Mouse (Mus musculus): ENCODE measurements around the gene Wdfy2.
"Not testable (repeated sequence)": the region's sequence is repeated elsewhere in the genome, so short reads cannot be mapped to it uniquely, and the experiment has no call there.

Gene Wdfy2

DNA sequence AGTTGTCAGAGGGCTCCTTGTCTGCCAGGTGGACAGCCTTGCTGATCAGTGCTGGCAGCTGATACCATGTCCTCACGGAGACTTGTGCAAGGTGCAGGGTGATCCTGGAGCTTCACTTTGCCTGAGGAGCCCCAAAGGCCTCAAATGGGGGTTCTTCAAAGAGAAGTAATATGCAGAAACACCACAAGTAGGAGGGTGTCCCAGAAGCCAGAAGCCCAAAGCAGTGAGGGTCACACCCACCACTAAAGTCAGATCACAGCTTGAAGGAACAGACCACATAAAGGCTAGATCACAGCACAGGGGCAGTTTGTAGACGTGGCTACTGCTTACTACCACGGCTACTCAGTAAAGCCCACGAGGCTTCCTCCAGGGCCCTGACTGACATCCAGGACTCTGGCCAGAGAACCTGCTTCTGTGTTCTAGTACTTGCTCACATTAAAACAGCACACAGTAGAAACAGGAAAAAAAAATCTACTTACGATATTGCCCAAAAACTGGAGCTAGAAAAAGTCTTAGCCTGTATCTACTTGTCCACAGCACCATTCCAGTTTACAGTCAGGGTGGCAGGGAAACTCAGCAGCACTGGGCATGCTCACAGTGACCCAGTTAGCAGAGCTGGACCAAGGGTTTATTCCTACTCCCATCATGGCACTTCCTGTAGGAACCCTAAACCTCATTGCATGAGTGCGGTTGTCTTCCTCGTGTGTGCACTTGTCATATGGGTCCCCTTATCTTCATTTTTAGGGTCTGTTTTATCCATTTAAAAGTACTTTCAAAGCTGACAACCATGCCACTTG, 41.4 kb downstream of the Wdfy2 start:
- no peak for DNase-seq (ENCODE audit: low read depth, low spot score)

DNA sequence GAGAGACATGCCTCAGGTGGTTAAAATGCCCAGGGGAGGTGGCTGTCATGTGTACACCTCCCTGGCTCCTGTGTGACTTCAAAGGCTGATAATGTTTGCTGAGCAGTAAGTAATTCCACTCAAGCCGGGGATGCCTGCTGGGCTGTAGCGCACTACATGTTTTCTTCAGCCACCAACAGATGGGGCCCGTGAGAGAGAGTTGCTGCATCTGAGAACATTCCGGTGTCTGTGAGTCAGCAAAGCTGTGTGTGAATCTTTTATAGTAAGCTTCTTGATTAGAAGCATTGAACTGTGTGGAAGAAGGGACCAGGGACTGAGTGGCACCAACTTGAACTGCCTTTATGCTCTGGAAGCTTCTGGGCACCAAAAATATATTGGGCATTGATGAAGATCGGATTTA, 42.0 kb downstream of the Wdfy2 start:
- DNase-seq (ENCODE audit: low read depth, low spot score), result peak; percentile 73

DNA sequence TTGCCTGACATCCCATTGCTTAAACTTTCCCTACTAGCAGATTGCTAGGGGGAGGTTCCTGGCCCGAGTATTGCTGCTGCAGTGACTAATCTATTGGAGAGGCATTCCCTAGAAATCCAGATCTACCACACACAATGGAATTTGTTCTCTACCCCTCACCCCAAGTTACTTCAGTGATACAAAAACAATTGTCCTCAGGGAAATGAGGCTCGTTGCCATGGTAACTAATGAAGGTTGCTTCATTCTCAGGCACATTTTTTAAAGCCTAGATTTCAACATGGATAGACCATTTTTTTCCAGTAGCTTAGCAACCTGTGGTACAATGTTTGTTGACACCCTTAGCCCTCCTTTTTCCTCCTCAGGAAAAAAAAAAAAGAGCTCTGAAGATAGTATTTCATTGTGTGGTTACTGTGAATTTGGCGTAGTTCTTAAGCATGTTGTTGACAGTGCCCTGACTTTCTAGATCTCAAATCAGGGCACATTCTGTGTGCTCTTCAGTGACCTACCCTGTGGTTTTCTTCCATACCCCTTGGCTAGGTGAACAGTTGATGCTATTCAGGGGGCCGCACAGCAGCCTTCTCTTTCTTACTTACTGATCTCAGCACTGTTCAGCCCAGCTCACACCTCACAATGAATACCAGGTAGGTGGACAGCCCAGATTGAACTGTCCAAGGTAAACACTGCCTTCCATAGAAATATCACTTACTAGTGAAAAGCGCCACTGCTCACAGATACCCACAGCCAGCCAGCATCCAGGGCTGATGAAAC, 42.8 kb downstream of the Wdfy2 start:
- DNase-seq (ENCODE audit: low read depth, low spot score), result no peak

DNA sequence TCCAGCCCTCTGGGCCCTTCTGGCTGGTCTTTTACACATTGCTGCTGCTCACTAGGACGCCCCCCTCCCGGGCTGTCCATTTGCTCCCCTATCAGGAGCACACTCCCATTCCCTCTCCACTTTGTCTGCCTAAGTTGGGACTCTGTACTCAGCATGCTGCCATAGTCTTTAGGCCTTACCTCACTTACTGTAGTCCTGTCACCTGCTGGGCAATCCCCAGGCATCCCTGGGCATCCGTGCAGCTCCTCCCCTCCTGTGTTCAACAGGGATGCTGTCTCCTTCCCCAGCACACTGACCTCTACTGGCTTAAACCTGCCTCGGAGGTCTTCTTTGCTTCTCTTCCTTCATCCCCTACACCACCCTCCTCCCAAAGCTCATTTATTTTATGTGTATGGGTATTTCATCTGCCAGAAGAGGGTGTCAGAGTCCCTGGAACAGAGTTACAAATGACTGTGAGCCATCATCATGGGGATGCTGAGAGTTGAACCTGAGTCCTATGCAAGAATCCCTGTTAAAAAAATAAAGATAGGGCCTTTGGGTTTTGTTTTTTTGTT, 44.7 kb downstream of the Wdfy2 start:
- no peak for DNase-seq (ENCODE audit: low read depth, low spot score)

DNA sequence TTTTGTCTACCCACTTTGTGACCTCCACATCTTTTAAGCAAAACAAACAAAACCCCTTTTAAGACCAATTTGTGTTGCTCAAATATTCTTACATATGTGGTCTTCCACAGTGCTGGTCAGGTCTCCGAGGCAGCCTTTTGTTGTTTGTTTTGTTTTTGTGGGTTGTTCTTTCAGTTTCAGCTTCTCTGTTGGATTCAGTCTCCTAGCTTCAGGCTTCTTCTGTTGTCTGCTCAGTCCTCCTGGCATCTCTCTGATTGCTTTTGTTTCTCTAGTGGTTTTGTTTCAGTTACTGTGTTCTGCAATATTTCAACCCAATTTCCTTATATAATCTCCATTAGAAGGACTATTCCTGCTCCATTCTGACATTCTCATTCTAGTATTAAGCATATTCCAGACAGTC, 46.1 kb downstream of the Wdfy2 start:
- no peak for DNase-seq (ENCODE audit: low read depth, low spot score)

DNA sequence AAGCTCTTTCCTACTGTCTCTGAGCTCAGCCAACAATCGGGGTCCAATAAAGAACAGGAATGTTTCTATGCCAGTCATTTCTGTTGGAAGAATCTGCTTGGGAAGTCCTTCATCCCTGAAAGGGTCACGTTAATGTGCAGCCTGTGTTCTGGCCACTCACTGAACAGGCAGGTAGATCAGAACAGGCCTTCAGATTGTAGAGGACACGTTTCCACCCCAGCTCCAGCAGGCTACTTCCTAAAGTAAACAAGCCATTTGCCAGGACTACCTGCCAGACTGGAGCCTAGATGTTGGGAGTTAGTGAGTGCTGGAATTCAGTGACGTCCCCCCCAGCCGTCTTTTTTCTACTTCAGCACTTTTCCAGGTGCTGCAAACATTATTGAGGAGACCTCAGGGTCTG, 46.7 kb downstream of the Wdfy2 start:
- DNase-seq (ENCODE audit: low read depth, low spot score), result no peak

DNA sequence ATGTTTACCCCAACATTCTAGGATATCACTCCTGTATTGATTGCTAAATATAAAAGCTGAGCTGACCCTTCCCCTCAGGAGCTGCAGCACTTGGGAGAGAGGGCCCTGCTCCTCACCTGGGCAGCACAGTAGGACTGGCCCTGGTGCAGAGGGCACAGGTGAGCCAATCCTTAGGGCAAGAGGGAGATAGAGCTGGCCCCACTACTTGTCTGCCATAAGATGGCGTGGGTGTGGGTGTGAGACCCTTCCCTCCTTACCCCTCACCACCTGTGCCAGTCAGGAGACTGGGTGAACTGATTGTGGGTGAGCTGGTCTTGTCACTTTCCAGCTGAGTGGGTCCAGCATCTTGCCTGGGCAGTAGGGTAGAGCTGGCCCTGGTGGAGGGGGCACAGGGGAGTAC, 47.2 kb downstream of the Wdfy2 start:
- no peak for DNase-seq (ENCODE audit: low read depth, low spot score)

DNA sequence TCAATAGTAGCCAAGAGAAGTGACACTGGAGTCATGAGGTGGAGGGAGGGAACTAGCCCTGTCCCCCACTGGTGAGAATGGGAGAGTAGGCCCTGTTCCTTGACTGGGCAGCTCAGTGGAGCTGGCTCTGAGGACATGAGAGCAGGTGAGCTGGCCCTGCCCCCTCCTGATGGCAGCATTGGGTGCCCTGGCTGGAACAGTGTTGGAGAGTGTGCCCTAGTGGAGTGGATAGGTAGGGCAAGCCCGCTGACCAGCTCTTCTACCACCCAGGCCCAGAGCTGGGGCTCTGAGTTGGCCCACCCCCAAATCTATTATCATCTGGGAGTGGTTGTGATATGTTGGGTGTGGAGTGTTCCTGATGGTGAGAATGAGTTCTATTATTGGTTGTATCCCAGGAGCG, 47.7 kb downstream of the Wdfy2 start:
- no peak for DNase-seq (ENCODE audit: low read depth, low spot score)

DNA sequence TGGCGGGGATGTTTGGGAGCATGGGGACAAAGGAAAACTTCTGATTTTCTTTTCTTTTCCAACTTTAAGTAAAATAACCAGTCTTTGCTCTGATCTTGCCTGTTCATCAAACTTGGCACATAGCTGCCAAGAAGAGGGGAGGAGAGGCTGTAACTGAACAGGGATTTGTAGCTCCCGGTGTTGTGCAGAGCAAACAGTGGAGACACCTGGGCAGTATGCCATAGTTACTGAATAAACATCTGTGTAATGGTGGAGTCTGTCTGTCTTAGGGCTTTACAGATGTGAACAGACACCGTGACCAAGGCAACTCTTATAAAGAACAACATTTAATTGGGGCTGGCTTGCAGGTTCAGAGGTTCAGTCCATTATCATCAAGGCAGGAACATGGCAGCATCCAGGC, 53.9 kb downstream of the Wdfy2 start:
- DNase-seq (ENCODE audit: low read depth, low spot score), result no peak

DNA sequence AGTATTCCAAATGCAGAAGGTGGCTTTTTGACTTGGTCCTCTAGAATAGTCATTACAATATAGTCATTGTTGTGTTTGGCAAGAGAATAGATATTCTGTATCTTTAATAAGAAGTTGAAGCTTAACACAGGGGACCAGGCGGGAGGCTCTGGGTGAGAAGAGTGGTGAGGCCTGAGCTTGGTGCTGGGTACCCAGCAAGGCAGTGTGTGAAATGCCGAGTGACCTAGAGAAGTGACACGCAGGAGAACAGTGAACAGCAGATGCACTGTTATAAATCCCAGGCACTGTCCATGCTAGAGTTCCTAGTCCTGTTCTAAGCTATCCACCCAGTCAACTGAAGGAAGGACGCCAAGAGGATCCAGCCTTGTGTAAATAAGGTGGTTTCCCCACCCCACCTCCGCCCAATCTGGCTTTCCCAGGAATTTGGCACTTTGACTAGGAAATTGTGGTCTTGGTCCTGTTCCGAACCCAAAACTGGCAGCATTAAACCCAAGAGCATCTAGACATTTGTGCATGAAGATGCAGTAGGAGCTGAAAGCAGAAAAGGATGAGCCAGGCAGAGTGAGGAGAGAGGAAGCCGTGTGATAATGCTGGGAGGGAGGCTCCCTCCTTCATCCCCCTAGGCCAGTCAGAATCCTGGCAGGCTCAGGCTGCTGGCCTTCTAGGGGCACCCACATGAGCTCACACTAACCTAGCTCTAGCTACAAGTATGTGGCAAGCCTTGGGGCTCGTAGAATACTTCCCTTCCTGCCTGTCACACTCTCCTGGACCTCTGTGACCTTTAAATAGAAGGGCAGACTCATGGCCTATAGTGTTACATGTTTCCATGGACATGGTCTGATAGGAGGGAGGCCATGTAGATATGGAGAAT, 55.5 kb downstream of the Wdfy2 start:
- no peak for DNase-seq (ENCODE audit: low read depth, low spot score)

DNA sequence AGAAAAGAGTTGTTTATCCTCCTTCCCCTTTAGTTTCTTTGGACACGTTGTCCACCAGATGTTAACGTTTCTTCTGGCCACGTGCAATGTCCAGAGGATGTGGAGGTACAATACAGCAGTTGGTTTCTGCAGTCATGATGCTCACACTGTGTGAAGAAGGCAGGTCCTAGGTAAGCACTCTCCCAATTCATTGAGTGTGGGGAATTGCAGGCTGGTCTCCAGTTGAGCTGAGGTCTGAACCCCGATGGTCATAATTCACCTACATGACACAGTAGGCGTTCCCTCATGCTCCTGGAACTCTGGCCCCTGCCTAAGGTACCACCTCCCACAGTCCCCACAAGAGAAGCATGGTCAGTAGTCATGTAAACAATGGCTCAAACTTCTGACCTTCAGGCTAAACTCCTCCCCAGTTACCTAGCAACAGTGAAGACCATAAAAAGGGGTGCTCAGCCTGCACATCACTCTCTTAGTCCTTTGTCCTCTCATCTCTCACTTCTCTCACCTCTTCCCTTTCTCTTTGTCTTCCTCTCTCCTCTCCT, 56.2 kb downstream of the Wdfy2 start:
- DNase-seq (ENCODE audit: low read depth, low spot score), result not testable (repeated sequence)

DNA sequence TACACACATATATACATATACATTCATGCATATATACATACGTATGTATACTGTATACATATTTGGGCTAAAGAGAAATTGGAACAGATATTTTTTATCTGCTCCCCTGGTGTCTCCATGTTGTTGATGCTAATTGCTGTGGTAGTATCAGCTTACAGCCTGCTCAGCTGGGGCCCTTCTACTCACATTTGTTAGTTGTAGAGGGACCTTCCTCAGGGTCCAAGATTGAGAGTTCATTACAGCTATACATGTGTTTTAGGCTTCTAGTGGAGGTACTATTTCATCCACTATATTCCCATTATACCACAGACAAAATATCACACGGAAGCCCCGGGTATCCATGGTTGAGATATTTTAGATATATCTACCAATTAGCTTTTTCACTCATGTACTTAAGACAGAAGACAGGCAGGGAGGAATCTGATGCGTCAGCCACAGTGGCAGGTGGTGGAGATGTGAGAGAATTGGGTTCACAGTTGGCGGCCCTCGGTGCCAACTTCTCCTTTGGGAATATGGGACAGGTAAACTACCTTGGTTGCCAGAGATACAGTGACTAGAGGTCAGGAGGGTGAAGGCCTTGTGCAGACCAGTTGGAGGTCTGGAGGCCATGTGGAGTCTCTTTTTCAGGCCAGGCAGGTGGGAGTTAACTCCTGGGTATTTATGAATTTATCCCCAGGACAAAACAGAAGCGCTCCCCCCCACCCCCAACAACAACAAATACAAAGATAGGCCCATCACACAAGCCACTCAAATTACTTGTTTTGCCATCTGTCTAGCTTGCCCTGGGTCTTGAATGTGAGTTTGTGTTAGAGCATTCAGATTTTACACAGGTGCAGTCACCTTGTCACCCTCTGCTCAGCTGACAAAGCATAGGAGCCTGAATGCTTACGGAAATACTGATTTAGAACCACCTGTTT, 57.7 kb downstream of the Wdfy2 start:
- DNase-seq (ENCODE audit: low read depth, low spot score), result no peak

DNA sequence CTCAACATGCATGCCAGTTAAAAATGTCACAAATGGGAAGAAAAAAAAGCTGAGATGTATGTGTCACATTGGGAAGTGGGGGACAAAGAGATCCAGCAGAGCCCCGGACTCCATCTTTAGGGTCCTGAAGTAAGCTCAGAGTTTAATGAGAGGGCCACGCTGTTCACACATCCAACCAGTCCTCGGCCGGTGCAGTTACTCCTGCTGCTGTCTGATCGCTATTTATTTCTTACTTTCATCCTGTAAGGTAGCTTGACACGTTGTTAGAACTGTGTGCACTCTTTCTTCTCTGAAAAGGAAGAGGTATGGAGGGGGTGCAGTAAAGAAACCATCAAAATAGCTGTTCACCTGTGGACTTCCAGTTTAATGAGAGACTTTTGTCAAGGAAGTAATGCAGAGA, 60.6 kb downstream of the Wdfy2 start:
- DNase-seq (ENCODE audit: low read depth, low spot score), result no peak

DNA sequence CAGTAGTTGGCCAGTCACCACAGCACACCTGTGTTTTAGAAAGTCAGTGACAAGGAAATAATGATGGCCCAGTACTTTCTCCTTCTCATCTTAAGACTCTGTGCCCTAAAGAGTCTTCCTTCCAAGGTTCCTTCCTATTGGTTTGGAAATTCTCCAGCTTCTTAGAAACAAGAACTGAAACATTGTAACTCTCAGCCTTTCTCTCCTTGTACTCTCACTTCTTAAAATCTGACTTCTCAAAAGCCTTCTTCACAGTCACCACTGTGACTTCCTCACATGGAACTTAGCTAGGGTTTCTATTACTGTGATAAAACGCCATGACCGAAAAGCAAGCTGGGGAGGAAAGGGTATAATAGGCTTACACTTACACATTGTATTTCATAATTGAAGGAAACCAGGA, 70.4 kb downstream of the Wdfy2 start:
- no peak for DNase-seq (ENCODE audit: low read depth, low spot score)

DNA sequence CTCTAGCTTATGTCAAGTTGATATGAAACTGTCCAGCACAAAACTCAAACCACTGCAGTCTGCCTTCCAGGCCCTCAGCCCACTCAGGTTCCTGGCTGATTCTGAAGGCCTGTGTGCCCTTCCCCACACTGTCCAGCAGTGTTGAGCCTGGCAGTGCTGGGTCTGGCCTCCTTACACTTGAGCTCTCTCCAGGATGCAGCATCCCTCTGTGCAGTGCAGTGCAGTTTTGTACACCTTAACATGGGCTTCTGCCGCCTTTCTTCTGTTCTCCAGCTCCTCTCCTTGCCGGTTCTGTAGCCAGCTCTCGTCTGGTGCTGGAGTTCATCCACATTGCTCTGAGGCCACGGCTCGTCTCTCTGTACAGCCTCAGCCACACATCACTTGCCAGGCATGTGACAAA, 71.1 kb downstream of the Wdfy2 start:
- no peak for DNase-seq (ENCODE audit: low read depth, low spot score)

DNA sequence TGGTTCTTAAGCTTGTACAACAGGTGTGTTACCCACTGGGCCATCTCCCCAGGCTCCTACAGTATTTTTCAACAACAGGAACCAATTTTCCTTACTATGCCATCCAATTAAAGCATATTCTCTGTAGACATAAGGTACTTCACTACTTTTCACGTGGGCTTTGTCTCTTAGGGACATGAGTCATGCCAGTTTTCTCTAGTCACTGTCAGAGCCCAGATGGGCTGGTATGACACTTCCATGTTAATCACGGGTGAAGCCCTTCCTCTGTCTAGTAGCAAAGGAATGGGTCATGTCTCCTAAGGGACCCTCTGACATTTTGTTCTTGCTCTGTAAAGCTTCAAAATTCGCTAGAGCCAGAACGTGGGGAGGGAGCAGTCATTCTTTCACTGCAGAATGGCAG, 73.4 kb downstream of the Wdfy2 start:
- DNase-seq (ENCODE audit: low read depth, low spot score), result no peak

DNA sequence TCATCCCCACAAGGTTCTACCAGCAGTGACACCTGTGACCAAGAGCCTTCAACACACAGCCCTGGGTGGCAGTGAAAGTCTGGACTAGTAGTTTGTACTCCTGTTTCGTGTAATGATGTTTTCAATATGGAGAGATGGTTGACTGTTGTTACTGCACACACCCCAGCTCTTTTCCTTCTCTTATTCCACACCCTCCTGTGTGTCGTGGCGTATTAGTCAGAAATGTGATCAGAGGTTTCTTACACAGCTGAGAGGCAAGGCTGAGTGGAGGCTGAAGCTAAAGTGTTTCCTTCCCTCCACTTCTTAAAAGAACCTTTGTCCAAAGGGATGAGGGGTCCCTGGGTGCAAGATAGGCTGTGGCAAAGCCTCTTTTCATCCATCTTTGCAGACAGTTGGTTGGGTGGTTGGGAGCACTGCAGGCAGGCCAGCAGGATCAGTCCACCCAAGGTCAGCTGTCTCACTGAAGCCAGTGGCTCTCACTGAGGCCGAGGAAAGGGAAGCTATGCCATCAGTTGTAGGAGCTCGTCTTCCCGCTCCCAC, 77.7 kb downstream of the Wdfy2 start:
- DNase-seq (ENCODE audit: low read depth, low spot score), result no peak

DNA sequence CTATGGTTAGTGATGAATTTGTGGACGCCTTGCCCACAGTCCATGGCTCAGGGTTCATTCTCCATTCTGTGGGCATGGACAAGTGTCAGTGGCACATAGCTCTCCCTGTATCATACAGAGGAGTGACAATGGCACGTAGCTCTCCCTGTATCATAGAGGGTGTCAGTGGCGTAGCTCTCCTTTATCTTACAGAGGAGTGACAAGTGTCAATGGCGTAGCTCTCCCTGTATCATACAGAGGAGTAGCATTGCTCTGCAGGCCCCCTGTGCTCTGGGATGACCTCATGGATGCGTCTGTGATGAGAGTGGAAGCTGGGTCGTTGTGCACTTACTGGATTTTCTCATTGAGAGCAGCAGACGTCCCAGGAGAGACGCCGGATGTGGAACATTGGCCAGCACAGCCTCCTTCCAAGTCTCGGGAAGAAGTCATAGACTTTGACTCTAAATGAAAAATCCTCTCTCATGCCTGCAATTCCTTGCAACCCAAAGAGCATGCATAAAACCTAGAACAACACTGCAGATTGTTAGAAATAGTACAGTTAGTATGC, 79.1 kb downstream of the Wdfy2 start:
- DNase-seq (ENCODE audit: low read depth, low spot score), result no peak

DNA sequence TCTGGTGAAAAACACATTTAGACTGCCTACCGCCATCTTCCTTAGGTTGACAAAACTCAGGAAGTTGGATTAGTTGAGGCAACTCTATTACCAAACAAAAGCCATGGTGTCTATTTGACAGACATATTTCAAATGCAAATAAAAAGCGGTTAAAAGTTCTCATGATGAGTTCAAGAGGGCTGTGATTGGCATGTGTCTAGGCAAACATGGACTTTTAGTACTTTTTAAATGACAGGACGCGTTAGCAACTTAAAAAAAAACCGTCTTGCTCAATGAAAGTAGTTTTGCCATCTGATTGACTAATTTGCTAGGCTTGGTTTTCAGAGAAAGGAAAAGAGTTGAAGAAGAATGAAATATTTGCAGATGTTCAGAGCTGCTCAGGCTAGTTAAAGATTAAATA, 83.9 kb downstream of the Wdfy2 start:
- DNase-seq (ENCODE audit: low read depth, low spot score), result no peak

DNA sequence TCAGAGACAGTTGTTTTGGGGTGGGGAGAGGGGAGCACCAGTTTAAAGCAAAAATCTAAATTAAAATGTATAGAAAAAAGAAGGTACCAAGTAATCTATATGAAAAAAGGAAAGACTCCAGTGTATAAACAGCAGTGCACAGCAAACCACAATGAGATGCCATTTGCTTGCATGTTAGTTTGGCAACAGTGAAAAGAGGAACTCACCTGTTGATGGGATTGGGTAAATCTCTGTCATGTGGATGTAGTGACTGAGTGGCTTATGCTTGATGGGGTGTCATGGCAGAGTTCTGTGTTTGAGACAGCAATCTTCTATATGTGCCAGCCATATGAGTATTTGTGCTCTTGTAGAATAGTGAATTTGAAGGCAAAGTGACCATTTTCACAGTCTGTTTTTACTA, 85.2 kb downstream of the Wdfy2 start:
- no peak for DNase-seq (ENCODE audit: low read depth, low spot score)

Data from CD4-positive helper T cell, adult 2 months (primary cell).